Mouse (Mus musculus): ENCODE measurements around the gene Matn4. TPM values are rescaled to one million over a fixed set of nuclear protein-coding genes. Genes with fewer than 3 reads are reported as not detected.

The Matn4 gene
- total and polyA plus RNA-seq, 2 experiments, result 0.05 to 0.09 TPM

- DNase-seq (ENCODE audit: extremely low read depth, low read depth, low spot score), result peak; percentile 87
- Histone ChIP-seq H3K27me3 (ENCODE audit: control insufficient read depth, insufficient read depth, low read length) (no peaks in the 10 kb centered on the region), H3K4me3 (ENCODE audit: insufficient read depth, low read depth, low read length) (peak overlapping the region; percentile 75), H3K27ac (replicated peaks; ENCODE audit: insufficient read depth, low read depth, low read length) (peak overlapping the region; percentile 80), H3K79me2 (ENCODE audit: control insufficient read depth, insufficient read depth, low read length) (peaks cover 27% of the 10 kb centered on the region), H3K9ac (ENCODE audit: low read depth, low read length) (peak overlapping the region; percentile 91), H3K36me3 (ENCODE audit: control insufficient read depth, insufficient read depth, low read length) (peaks cover 15% of the 10 kb centered on the region; the same call in 1 of the 2 replicates), H3K4me1 (ENCODE audit: control insufficient read depth, insufficient read depth, low read length) (peaks cover 7% of the 10 kb centered on the region)
- TF ChIP-seq POLR2A (IDR thresholded peaks at IDR 0.05; ENCODE audit: extremely low read depth, insufficient read depth, low read length) (peak; percentile 99), CTCF (IDR thresholded peaks at IDR 0.05; ENCODE audit: low read depth, low read length) (no peak; the same call in 1 of the 2 replicates)
- WGBS, result 2% methylated on average over 26 of the region's 26 CpGs
These were observed 38.1 kb upstream of the Matn4 start for GRCm38 (mm10) chr2:164443051-164443437.

GRCm38 (mm10) chr2:164442315-164443050 is 37.5 kb upstream of the Matn4 start:
- Histone ChIP-seq H3K27ac (replicated peaks; ENCODE audit: insufficient read depth, low read depth, low read length) (peak overlapping the region; percentile 80), H3K27me3 (ENCODE audit: control insufficient read depth, insufficient read depth, low read length) (no peaks in the 10 kb centered on the region), H3K79me2 (ENCODE audit: control insufficient read depth, insufficient read depth, low read length) (peaks cover 27% of the 10 kb centered on the region), H3K4me1 (ENCODE audit: control insufficient read depth, insufficient read depth, low read length) (peaks cover 10% of the 10 kb centered on the region; the same call in 1 of the 2 replicates), H3K4me3 (ENCODE audit: insufficient read depth, low read depth, low read length) (peak overlapping the region; percentile 75), H3K9ac (ENCODE audit: low read depth, low read length) (peak overlapping the region; percentile 91), H3K36me3 (ENCODE audit: control insufficient read depth, insufficient read depth, low read length) (peaks cover 15% of the 10 kb centered on the region; the same call in 1 of the 2 replicates)
- peak; percentile 43 for DNase-seq (ENCODE audit: extremely low read depth, low read depth, low spot score)
- TF ChIP-seq CTCF (IDR thresholded peaks at IDR 0.05; ENCODE audit: low read depth, low read length), result no peak; the same call in 1 of the 2 replicates
- no peak for TF ChIP-seq POLR2A (IDR thresholded peaks at IDR 0.05; ENCODE audit: extremely low read depth, insufficient read depth, low read length)
- WGBS, result 1% methylated on average over 29 of the region's 29 CpGs

GRCm38 (mm10) chr2:164441731-164442130 is 36.8 kb upstream of the Matn4 start:
- Histone ChIP-seq H3K4me1 (ENCODE audit: control insufficient read depth, insufficient read depth, low read length) (peaks cover 9% of the 10 kb centered on the region; the same call in 1 of the 2 replicates), H3K27me3 (ENCODE audit: control insufficient read depth, insufficient read depth, low read length) (no peaks in the 10 kb centered on the region), H3K79me2 (ENCODE audit: control insufficient read depth, insufficient read depth, low read length) (peaks cover 33% of the 10 kb centered on the region), H3K9ac (ENCODE audit: low read depth, low read length) (peak overlapping the region; percentile 91), H3K27ac (replicated peaks; ENCODE audit: insufficient read depth, low read depth, low read length) (peak overlapping the region; percentile 80), H3K36me3 (ENCODE audit: control insufficient read depth, insufficient read depth, low read length) (peaks cover 15% of the 10 kb centered on the region; the same call in 1 of the 2 replicates), H3K4me3 (ENCODE audit: insufficient read depth, low read depth, low read length) (peak overlapping the region; percentile 75)
- peak; percentile 51 for DNase-seq (ENCODE audit: extremely low read depth, low read depth, low spot score)
- TF ChIP-seq CTCF (IDR thresholded peaks at IDR 0.05; ENCODE audit: low read depth, low read length) (no peak), POLR2A (IDR thresholded peaks at IDR 0.05; ENCODE audit: extremely low read depth, insufficient read depth, low read length) (0 out of 2 replicates have a peak, but pooled peaks have one; percentile 20)
- WGBS, result 20% methylated on average over 7 of the region's 7 CpGs

GRCm38 (mm10) chr2:164441155-164441554 is 36.2 kb upstream of the Matn4 start:
- Histone ChIP-seq H3K27me3 (ENCODE audit: control insufficient read depth, insufficient read depth, low read length) (no peaks in the 10 kb centered on the region), H3K4me1 (ENCODE audit: control insufficient read depth, insufficient read depth, low read length) (peaks cover 11% of the 10 kb centered on the region; the same call in 1 of the 2 replicates), H3K4me3 (ENCODE audit: insufficient read depth, low read depth, low read length) (peak overlapping the region; percentile 75), H3K79me2 (ENCODE audit: control insufficient read depth, insufficient read depth, low read length) (peaks cover 39% of the 10 kb centered on the region), H3K36me3 (ENCODE audit: control insufficient read depth, insufficient read depth, low read length) (peaks cover 15% of the 10 kb centered on the region; the same call in 1 of the 2 replicates), H3K27ac (replicated peaks; ENCODE audit: insufficient read depth, low read depth, low read length) (peak overlapping the region; percentile 80), H3K9ac (ENCODE audit: low read depth, low read length) (peak overlapping the region; percentile 91)
- DNase-seq (ENCODE audit: extremely low read depth, low read depth, low spot score), result peak; percentile 52
- TF ChIP-seq CTCF (IDR thresholded peaks at IDR 0.05; ENCODE audit: low read depth, low read length) (peak; percentile 2; the same call in 1 of the 2 replicates), POLR2A (IDR thresholded peaks at IDR 0.05; ENCODE audit: extremely low read depth, insufficient read depth, low read length) (peak; percentile 44; the same call in 1 of the 2 replicates)
- 12% methylated on average over 8 of the region's 8 CpGs for WGBS

GRCm38 (mm10) chr2:164440314-164440713 is 35.4 kb upstream of the Matn4 start:
- DNase-seq (ENCODE audit: extremely low read depth, low read depth, low spot score), result peak; percentile 60
- Histone ChIP-seq H3K4me1 (ENCODE audit: control insufficient read depth, insufficient read depth, low read length) (peaks cover 15% of the 10 kb centered on the region; the same call in 1 of the 2 replicates), H3K79me2 (ENCODE audit: control insufficient read depth, insufficient read depth, low read length) (peaks cover 44% of the 10 kb centered on the region), H3K4me3 (ENCODE audit: insufficient read depth, low read depth, low read length) (peak overlapping the region; percentile 75), H3K9ac (ENCODE audit: low read depth, low read length) (peak overlapping the region; percentile 37), H3K27me3 (ENCODE audit: control insufficient read depth, insufficient read depth, low read length) (no peaks in the 10 kb centered on the region), H3K27ac (replicated peaks; ENCODE audit: insufficient read depth, low read depth, low read length) (peak overlapping the region; percentile 80; the same call in 1 of the 2 replicates), H3K36me3 (ENCODE audit: control insufficient read depth, insufficient read depth, low read length) (peaks cover 15% of the 10 kb centered on the region; the same call in 1 of the 2 replicates)
- TF ChIP-seq CTCF (IDR thresholded peaks at IDR 0.05; ENCODE audit: low read depth, low read length) (0 out of 2 replicates have a peak, but pooled peaks have one; percentile 1), POLR2A (IDR thresholded peaks at IDR 0.05; ENCODE audit: extremely low read depth, insufficient read depth, low read length) (0 out of 2 replicates have a peak, but pooled peaks have one; percentile 28)
- 15% methylated on average over 5 of the region's 5 CpGs for WGBS
